Mouse (Mus musculus) granulocyte monocyte progenitor cell, adult 5-6 weeks (primary cell): ENCODE results near the gene Prcc. TPM values are rescaled to one million over a fixed set of nuclear protein-coding genes. Genes with fewer than 3 reads are reported as not detected.
"Not testable (repeated sequence)": the region's sequence is repeated elsewhere in the genome, so short reads cannot be mapped to it uniquely, and the experiment has no call there.

ENCODE experiments used
- ATAC-seq: replicated peaks from 2 replicates; pipeline ENCODE4 v1.8.0; 2016; ENCODE audit warnings: mild to moderate bottlenecking, moderate TSS enrichment, inconsistent platforms; ENCODE audit not compliant: poor library complexity, severe bottlenecking
- total RNA-seq, 2 experiments: library from RNA; stranded (forward) in 1 of 2; stranded (reverse) in 1 of 2; fragments of 200-712, 200-1000 nt in 1 of 2; fragments of >200 nt in 1 of 2; fragmentation: Nextera tagmentation in 1 of 2; gene quantifications; 2 replicates each; pipeline ENCODE4 v1.2.3; 2014 to 2017

The Prcc gene
- total RNA-seq, 2 experiments from 2014 or later: 25.9 to 29.6 TPM

DNA sequence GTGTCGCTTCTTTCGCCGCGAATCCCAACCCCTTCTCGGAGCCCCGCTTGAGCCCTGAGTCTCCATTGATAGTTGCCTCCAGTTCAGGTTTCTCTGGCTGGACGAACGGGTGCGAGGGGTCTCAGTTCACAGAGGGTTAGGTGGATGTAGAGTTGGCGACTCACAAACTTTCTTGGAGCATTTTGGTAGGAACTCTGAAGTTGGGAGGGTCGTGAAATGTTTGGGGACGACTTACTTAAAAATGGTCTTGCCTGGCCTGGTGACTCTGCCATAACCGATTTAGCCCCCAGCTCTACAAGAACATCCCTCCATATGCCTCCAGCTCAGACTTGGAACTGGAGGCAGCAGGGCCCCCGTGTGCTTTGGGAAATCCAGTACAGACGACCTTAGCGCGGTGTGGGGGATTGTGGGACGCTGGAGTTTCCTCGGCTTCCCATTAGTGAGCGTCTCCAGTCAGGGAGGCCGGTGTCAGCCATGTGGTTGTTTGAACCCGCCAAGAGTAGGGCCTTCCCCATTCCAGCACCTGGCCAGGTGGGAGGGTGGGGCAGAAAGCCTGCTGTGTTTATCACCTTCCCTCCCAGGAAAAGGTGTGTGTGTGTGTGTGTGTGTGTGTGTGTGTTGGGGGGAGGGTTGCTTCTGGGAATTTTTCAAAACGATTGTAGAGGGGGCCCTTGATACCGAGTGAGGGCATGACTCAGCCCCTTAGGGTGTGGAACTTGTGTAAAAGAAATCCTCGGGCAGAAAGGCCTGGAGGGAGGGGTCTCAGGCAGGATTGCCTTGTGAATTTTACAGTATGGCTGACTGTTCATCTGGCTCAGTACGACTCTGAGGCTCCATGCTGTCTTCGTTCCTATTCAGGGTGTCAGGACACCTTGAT, 21.8 kb upstream of the Prcc start:
- ATAC-seq: no peak

DNA sequence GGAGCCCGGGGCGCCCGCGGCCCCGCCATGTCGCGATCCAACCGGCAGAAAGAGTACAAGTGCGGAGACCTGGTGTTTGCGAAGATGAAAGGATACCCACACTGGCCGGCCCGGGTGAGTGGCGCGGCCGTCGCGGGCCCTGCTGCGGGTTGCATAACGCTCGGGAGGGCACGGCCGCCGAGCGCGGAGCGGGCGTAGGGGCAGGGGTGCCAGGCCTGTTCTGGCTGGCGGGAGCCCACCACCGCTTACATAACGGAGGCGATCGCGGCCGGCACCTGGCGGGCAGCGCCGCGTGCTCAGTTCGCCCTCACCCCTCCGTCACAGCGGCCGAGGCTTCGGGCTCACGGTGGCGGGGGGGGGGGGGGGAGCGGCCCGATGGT, 21.2 kb upstream of the Prcc start:
- ATAC-seq: 0 out of 2 replicates have a peak, but pooled peaks have one; percentile 4

DNA sequence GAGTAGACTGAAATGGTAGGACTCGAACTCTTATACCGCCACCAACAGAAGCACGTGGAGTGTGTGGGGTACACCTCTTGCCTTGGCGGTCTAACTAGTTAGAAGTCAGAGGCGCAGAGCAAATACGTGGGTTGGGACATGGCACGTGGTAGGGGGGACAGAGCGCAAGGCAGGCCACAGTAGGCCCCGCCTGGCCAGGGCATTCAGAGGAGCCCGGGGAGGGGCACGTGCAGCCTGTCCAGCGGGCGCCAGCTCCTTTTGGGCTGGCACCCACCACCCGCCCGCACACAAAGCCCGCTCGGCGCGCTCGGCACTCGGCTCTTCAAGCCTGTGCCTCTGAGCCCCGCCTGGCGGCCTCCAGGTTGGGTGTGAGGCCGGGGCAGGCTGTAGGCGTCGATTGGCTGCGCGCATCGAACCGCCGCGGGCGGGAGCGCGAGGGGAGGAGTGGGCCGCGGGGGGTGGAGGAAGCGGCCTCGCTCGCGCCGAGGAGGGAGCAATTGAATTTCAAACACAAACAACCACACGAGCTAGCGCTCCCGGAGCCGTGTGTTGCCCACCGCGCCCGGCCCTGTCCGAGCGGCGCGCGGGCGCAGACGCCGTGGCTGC, 20.6 kb upstream of the Prcc start, which contains the start of gene Hdgf:
Gene Hdgf, plus strand, starts transcription at position 442 of the 606 bp plus-strand sequence.
- peak; percentile 78 for ATAC-seq

DNA sequence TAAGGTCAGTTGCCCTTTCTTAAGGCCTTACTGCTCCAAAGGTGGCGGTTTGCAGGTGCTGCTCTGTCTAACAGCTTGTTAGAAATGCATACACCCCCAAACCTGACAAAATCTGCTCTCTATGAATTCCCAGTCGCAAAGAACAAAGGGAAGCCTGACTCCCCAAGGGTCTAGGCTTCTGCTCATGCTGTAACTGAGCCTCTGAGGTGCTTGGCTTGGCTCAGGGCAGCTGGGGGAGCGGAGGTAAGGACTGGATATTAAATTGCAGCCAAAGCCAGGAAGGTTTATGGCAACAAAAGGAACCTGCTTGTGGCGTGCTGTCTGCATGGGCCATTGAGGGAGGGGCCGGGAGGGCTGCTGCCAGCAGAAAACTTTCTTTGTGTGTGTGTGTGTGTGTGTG, 18.4 kb upstream of the Prcc start:
- ATAC-seq: no peak

DNA sequence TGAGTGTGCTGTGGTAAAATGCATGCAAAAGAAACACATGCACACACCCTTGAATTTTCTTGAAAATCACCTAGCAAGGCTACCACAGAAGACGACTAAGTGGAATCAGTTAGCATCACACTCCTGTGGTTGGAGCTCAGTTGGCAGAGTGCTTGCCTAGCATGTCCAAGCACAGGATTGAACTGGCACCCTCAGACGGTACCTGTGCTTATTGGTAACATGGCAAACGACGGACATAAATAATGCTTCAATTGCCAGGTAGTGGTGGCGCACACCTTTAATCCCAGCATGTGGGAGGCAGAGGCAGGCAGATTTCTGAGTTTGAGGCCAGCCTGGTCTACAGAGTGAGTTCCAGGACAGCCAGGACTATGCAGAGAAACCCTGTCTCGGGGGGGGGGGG, 16.6 kb upstream of the Prcc start:
- ATAC-seq: not testable (repeated sequence)

DNA sequence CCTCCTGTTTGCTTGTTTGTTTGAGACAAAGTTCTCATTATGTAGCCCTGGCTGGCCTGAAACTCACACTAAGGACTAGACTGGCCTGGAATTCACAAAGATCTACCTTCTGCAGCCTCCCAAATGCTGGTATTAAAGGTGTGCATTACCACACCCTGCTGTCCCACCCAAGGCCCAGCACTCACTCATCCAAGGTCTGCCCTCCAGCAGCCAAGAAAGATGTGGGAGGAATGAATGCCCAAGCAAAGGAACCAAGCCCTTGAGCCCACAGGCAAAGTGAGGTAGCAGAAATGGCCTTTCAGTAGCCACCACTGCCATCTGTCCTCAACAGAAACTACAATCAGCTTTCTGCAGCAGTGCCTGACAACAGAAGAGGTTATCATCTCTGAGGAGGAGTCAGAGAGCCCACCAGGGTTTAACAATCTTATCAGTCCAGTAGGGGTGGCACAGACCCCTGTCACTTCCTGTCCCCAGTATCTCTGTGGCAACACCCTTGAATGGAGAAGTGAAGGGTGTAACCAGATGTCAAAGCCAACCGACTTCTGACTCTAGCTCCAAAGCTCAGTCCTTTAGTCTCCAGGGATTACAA, 15.7 kb upstream of the Prcc start:
- ATAC-seq: peak; percentile 76

DNA sequence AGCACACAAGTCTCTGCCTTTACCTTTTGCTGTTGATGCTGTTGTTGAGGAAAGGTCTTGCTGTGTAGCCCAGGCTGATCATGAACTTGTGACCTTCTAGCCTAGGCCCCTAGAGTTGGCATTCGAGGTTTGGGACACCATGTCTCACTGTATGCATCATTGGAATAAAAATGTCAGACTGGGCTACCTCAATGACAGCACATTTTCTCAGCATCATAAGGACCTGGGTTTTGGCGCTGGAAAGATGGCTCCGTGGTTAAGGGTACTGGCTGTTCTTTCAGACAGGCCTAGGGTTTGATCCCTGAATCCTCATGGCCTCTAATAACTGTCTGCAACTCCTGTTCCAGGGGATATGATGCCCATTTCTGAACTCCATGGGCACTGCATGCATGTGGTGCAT, 14.4 kb upstream of the Prcc start:
- ATAC-seq: no peak

DNA sequence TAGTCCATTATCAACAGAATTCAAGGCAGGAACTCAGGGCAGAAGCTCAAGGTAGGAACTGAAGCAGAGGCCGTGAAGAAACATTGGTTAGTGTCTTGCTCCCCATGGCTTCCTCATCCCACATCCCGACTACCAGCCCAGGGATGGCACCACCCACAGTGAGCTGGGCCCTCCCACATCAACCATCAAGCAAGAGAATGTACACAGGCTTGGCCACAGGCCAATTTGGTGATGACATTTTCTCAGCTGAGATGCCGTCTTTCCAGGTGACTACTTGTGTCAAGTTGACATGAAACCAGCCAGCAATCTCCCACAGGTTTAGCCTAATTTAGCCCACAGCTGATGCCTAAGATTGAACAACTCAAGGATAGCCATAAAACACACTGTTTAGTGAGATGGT, 13.9 kb upstream of the Prcc start:
- ATAC-seq: no peak

DNA sequence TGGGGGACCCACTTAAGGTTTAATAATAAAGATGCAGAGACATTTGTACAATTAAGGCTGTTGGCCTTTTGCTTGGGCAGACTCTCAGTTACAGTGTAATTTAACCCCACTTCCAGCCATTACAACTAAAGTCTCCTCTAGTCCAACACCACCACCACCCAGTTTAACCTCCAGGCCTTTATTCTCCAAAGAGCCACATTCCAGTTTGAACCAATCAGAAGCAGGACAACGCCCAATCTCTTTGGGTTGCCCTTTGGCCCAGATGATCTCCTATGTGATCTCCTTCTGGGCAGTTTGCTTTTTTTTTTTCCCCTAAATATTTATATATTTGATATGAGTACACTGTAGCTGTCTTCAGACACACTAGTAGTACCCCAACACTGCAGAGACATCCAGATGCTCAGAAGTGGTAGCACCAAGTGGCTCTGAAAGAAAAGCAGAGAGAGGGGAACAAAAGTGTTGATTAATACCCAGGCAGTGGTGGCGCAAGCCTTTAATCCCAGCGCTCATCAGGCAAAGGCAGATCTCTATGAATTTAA, 8.0 kb upstream of the Prcc start:
- ATAC-seq: no peak

DNA sequence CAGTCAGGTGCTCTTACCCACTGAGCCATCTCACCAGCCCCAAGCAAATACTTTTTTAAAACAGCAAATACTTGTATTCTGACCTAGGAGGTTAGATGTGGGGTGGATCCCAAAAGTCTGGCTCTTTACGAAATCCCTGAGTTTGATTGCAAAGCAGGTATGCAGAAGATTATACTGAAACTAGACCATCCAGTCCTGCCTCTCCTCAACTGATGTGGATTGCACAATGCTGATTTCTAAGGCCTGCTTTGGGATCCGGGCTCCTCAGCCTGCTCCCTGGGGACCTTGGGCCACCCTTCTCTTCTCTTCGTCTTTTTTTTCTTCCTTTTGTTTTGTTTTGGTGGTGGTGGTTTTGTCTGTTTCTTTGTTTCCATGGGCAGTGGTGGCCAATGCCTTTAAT, 6.1 kb upstream of the Prcc start:
- no peak for ATAC-seq

DNA sequence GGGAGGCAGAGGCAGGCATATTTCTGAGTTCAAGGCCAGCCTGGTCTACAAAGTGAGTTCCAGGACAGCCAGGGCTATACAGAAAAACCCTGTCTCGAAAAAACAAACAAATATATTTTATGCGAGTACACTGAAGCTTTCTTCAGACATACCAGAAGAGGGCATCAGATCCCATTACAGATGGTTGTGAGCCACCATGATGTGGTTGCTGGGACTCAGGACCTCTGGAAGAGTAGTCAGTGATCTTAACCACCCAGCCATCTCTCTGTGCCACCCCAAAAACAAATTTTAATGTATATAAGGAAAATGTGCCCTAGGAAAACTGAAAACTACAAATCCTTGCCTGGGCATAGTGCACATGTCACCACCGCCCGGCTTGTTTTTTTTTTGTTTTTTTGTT, 2.0 kb upstream of the Prcc start:
- ATAC-seq: not testable (repeated sequence)

DNA sequence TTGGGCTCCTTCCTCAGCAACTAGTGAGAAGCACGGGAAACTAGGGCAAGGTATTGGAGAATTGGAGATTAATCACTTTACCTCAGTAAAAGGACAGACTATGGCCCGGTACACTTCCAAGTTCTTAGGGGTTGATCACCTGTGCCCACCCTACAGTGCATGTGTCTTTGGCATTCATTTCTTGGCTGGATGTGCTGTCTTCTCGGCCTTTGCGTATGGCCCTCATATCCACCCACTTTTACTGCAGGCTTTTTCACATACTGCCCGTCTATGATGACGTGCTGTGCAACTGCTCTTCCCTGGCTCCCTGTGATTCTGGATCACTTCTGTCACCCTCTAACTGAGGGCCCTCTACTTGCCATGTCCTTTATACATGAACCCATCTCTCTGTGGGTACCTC, 1.0 kb upstream of the Prcc start:
- no peak for ATAC-seq

DNA sequence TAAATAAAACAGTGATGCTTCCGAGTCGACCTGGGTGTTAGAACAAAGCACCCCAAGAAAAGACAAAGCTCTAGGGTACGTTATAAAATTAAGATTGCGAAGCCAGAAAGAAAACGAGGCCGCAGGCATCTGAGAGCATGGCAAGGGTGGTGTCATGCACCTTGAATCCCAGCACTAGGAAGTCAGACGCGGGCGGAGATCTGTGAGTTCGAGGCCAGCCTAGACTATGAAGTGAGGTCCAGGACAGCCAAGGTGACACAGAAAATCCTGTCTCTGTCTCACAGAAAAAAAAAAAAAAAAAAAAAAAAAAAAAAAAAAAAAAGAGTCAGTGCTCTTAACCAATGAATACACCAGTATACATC, 577 bp upstream of the Prcc start:
- ATAC-seq: peak; percentile 10; the same call in 1 of the 2 replicates

DNA sequence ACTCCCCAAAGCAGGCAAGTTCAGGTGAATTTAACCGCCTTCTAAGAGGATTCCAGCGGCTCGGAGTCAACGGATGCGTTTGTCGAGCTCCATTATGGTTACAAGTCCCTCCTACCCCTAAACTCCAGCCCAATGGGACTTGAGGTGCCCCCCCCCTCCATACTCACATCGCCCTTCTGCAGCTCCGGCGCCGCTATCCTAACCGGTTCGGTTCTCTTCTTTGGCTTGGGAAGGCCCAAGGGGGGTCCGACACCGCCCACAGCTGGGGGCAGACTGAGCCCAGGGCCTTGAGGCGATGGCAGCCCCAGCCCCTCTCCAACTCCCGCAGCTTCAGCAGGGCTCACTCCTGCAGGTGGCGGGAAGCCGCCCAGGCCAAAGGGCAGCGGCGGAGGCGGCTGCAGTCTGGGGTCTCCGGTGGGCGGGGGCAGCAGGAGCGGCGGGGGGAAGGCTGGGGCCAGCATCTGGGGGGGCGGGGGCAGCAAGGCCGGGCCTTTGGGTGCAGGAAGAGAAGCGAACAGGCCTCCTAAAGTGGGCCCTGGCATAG, 628 bp downstream of the Prcc start:
- peak; percentile 30 for ATAC-seq

DNA sequence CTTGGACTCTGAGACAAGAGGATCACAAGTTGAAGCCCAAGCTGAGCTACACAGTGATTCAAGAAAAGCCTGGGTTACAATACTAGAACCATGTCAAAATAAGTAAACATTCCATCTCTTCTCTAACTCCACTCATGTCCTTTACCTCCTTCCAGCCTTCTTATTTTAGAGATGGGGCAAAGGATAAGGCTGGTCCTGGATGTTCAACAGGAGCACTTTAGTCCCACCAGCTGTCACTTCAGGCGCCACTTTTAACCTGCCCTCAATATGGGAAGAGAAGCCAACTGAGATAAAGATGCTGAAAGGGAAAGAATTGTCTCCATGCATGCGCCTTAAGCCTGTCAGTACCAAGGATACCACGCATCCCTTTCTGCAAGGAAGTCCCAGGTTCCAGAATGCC, 1.1 kb downstream of the Prcc start:
- no peak for ATAC-seq

DNA sequence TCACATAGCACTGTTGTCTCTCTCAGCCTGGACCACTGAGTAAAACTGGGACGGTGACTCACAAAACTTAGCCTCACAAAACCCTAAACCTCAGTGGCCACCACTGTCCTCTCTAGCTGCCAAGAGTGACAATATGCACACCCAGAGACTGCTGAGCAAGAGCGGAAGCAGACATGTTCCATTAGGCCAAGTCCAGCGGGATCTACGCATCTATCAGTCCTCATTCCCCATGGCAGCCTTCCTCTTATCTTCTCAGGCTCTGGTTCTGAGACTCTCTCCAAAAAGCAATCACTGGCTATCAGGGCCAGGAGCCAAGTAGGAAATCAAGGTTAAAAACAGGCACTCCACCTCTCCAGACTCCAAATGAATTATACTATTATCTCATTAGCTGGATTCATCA, 7.7 kb downstream of the Prcc start:
- ATAC-seq: no peak

DNA sequence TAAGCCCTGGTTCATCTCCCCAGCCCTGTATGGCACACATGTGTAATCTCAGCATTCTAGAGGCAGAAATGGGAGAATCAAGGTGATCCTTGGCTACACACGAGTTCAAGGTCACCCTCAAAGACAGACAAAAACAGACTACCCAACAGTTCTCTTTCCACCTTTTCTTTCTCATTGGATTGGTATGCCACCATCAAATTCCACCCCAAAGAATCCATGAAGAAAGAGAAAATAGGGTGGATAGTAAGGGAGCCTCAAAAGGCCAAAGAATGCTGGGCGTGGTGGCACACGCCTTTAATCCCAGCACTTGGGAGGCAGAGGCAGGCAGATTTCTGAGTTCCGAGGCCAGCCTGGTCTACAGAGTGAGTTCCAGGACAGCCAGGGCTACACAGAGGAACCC, 21.3 kb downstream of the Prcc start:
- not testable (repeated sequence) for ATAC-seq

DNA sequence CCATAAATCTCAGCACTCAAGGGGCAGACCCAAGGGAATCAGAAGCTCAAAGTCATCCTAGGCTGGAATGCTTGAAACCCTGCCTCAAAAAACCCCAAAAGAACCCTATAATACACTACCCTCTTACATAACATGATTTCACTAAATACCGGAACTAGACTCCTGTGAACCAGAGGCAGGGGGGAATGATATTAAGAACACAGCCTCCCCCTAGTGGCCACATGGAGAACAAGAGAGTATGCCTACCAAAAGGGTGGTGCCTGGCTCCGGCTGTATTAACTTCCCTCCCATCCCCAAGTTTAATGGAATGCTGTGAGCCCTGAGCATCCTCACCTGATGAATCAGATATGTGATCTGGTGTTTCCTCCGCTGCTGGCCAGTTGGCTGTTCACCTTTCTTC, 25.6 kb downstream of the Prcc start:
- peak; percentile 91 for ATAC-seq

DNA sequence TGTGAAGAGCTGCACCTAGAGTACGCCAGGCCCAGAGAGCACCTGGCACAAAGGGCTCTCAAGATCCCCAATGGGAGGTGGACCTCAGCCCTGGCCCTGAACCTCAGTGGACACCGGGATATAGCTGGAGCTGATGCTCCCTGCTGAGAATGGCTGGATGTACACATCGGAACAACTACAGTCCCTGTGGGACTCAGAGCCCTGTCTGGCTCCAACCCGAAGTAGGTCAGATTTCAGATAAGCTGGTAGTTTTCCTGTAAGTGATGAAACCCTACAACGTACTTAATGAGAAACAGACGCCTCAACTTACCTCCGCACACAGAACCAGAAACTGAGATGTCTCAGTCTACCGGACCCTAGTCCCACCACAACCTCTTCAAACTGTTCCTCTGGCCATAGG, 27.7 kb downstream of the Prcc start:
- ATAC-seq: no peak

DNA sequence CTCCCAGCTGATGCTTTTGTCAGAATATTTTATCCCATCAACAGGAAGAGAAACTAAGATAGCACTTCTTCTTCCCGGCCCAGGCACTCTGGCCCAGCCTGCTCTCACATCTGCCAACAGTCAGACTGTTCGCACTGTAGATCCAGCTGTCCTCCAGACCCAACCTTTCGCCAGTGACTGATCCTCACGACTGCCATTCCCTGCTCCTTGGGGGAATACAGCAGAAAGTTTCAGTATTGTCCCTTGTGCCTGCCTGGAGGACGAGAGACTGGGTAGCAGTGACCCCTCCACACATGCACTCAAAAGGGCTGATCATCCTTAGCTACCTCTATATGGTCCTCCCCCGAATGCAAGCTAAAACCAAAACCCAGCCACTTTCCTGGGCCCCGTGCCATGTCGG, 29.5 kb downstream of the Prcc start:
- no peak for ATAC-seq
